In the genomic region with DNA sequence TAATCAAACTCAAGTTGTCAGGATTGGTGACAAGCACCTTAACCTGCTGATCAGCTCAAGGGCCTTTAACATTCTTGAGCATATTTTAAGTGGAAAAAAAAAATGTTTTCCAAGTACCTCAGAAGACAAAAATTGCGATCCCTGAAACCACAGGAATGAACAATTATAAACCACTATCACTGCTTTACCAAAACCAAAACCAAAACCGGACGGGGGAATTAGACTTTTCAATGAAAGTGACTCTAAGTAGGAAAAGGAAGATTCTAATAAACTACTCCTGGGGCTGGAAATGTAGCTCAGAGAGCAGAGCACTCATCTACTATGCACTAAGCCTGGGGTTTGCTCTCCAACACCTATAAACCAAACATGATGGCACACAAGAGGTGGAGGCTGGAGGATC, we compare ENCODE assay signal across 28 mouse cellular contexts. TPM values are rescaled to one million over a fixed set of nuclear protein-coding genes. Genes with fewer than 3 reads are reported as not detected.
DNase-seq lines count a peak whose midpoint lies in the region; ATAC-seq and TF ChIP-seq lines count a peak whose summit lies in the region.
"Had no signal": no experiment of that assay in that cellular context is flagged by ENCODE, and none has a peak within 500 bp of the region (broad histone marks: within the 10 kb centered on the region; RNA-seq: fewer than 3 reads in every experiment).

No protein-coding gene starts in this region.

- no peak overlapping the region for H3K9ac ChIP-seq in liver, postnatal 0 days (replicated peaks)
- H3K9ac ChIP-seq: embryonic facial prominence, embryonic 13.5 days; forebrain, postnatal 0 days; liver, embryonic 13.5 days; midbrain, embryonic 13.5 days; stomach, embryonic 15.5 days had no signal

- no peak for TF ChIP-seq EP300 in liver, postnatal 0 days (IDR thresholded peaks at IDR 0.05; ENCODE audit: low read depth)

- no peaks in the 10 kb centered on the region for H3K27me3 ChIP-seq in liver, postnatal 0 days (ENCODE audit: insufficient read depth, low read length)
- H3K27me3 ChIP-seq in limb, embryonic 10.5 days (ENCODE audit: low read depth, poor library complexity, severe bottlenecking), result no peaks in the 10 kb centered on the region
- H3K27me3 ChIP-seq: embryonic facial prominence, embryonic 13.5 days; liver, embryonic 13.5 days; midbrain, embryonic 13.5 days; stomach, embryonic 15.5 days had no signal

- H3K4me3 ChIP-seq in layer of hippocampus, adult 2 months, result no peak overlapping the region
- no peak overlapping the region for H3K4me3 ChIP-seq in liver, postnatal 0 days (ENCODE audit: low read depth, low read length)
- no peak overlapping the region for H3K4me3 ChIP-seq in limb, embryonic 10.5 days
- H3K4me3 ChIP-seq: embryonic facial prominence, embryonic 13.5 days; erythroblast, embryonic 14.5 days; liver, embryonic 13.5 days; midbrain, embryonic 13.5 days; stomach, embryonic 15.5 days had no signal

- intact Hi-C loops in heart, postnatal 25 days (cut with DNase I), result no loop called here

- H3K4me2 ChIP-seq in liver, postnatal 0 days (ENCODE audit: low read depth, low read length), result 0 out of 2 replicates have a peak overlapping the region, but pooled peaks have one; percentile 10
- H3K4me2 ChIP-seq: embryonic facial prominence, embryonic 13.5 days; liver, embryonic 13.5 days; midbrain, embryonic 13.5 days; stomach, embryonic 15.5 days had no signal

- 0 out of 2 replicates have a peak, but pooled peaks cover 5% of the 10 kb centered on the region for H3K36me3 ChIP-seq in liver, postnatal 0 days (replicated peaks; ENCODE audit: insufficient read depth, low read length)
- H3K36me3 ChIP-seq in limb, embryonic 10.5 days, result peaks cover 37% of the 10 kb centered on the region

- no peak for TF ChIP-seq CTCF in layer of hippocampus, adult 2 months (conservative IDR thresholded peaks at IDR 0.05)
- no peak for TF ChIP-seq CTCF in liver, postnatal 0 days (IDR thresholded peaks at IDR 0.05; ENCODE audit: low read depth)

- H3K4me1 ChIP-seq in liver, postnatal 0 days (ENCODE audit: insufficient read depth), result peaks cover 35% of the 10 kb centered on the region
- peaks cover 5% of the 10 kb centered on the region for H3K4me1 ChIP-seq in limb, embryonic 10.5 days
- H3K4me1 ChIP-seq: embryonic facial prominence, embryonic 13.5 days; stomach, embryonic 15.5 days had no signal

- peak overlapping the region; percentile 48; the same call in 1 of the 2 replicates for H3K27ac ChIP-seq in layer of hippocampus, adult 2 months
- H3K27ac ChIP-seq in liver, postnatal 0 days (ENCODE audit: low read depth), result no peak overlapping the region
- H3K27ac ChIP-seq in limb, embryonic 10.5 days, result no peak overlapping the region
- H3K27ac ChIP-seq: embryonic facial prominence, embryonic 13.5 days; hindbrain, postnatal 0 days; kidney, postnatal 0 days; liver, embryonic 13.5 days; midbrain, embryonic 13.5 days; stomach, embryonic 15.5 days had no signal

- no peak for ATAC-seq in liver, postnatal 0 days
- ATAC-seq: forebrain, postnatal 0 days; hindbrain, postnatal 0 days; intestine, embryonic 16.5 days; midbrain, embryonic 13.5 days had no signal

- DNase-seq in layer of hippocampus, adult 2 months (ENCODE audit: low spot score in 2 of 2), result no peak
- no peak for DNase-seq in layer of hippocampus, adult 8-10 months (ENCODE audit: low spot score in 2 of 2)
- DNase-seq in 3134 (ENCODE audit: extremely low read depth, insufficient read length, low spot score), result peak; percentile 24
- DNase-seq in NIH3T3 (ENCODE audit: low read depth), result peak; percentile 35
- no peak for DNase-seq in liver, postnatal 0 days
- DNase-seq in limb, embryonic 10.5 days (ENCODE audit: low spot score), result no peak
- DNase-seq in heart, postnatal 25 days (ENCODE audit: low spot score), result no peak
- no peak for DNase-seq in right cerebral cortex, postnatal 14 days
- DNase-seq: adrenal gland, postnatal 14 days; cerebellum, adult 18-20 months; forebrain, postnatal 0 days; gastrocnemius, postnatal 10 days; heart, postnatal 14 days; kidney, adult 8-10 months; kidney, postnatal 4 days; layer of hippocampus, adult 9-11 months; liver, embryonic 13.5 days; lung, adult 2 months; lung, postnatal 10 days; thymus, postnatal 14 days had no signal

- 69% methylated on average over 3 of the region's 3 CpGs for WGBS in liver, postnatal 0 days (ENCODE audit: insufficient replicate concordance)
- WGBS in limb, embryonic 10.5 days, result 98% methylated on average over 3 of the region's 3 CpGs

- no peaks in the 10 kb centered on the region for H3K9me3 ChIP-seq in liver, postnatal 0 days (ENCODE audit: low read length)
- no peaks in the 10 kb centered on the region for H3K9me3 ChIP-seq in limb, embryonic 10.5 days (replicated peaks)
- H3K9me3 ChIP-seq: embryonic facial prominence, embryonic 13.5 days; G1E; liver, embryonic 13.5 days; midbrain, embryonic 13.5 days; stomach, embryonic 15.5 days had no signal

RNA-seq across cellular contexts. Expression of a gene that starts 5.8 kb away (rescaled TPM):
- 100 to 1,000 TPM; 330 to 344 TPM for total RNA-seq in layer of hippocampus, adult 2 months (2021)
- total RNA-seq in layer of hippocampus, adult 8-10 months (2022), result 100 to 1,000 TPM; 314 to 356 (median 343) TPM
- polyA plus RNA-seq in liver, postnatal 0 days (2015; fragmentation: Nextera tagmentation; extraction: Ambion mirVana), result 49.1 and 54.3 TPM in 2 replicates
- polyA plus RNA-seq in limb, embryonic 10.5 days (2016; fragmentation: Nextera tagmentation; extraction: Ambion mirVana), result 86.0 and 103 TPM in 2 replicates
- total RNA-seq in heart, postnatal 25 days (2021), result 10 to 100 TPM; 72.9 to 79.1 TPM

Comparison
In these comparisons a context has a peak if more than half of its experiments do, and no peak if none do; other contexts are left out.
1. DNase-seq: peak in 3134 (single experiment) and NIH3T3 (single experiment); none in layer of hippocampus, adult 2 months (0 of 2), layer of hippocampus, adult 8-10 months (0 of 2), liver, postnatal 0 days (single experiment), limb, embryonic 10.5 days (single experiment), heart, postnatal 25 days (single experiment) and right cerebral cortex, postnatal 14 days (single experiment).